Mouse (Mus musculus) spleen, adult 12 weeks (tissue): ENCODE data around the gene Nf2.

Source experiments
- DNase-seq: peaks from one replicate; pipeline ENCODE4 v3.0.0; 2022; ENCODE audit warnings: low spot score

Nf2 gene

DNA sequence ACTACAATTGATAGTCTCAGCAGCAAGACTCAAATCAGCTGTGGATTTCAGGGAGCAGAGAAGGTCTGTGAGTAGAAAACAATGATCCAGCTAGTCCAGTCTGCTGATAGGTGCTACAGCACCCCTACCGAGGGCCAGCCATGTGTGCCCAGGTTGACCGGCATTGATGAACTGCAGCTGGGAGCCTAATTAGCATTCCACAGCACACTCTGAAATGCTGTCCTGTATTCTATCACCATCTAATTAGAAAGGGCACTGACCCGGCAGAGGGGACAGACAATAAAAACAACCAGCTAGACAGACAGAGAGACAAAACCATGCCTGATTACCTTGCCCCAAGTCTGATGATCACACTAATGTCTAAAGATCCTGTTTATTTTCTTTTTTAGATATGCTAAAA, 56.3 kb downstream of the Nf2 start:
- no peak for DNase-seq

DNA sequence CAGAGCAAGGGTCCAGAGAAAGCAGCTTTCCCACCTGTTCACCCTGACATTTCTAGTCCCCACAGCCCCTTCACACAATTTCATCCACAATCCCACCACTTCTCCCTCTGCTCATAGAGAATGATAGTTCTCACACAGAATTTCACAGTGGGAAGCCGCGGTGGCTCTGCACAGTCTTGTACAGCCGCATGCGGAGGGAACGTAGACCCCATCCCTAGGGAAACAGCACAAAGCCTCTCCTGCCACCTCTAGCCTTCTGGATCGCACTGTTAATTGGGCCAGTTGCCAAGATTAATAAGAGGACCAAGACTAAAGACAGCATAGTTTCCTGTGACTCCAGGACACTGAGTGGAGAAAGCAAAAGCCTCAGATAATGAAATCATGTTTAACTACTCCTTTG, 57.8 kb downstream of the Nf2 start:
- DNase-seq, result no peak

DNA sequence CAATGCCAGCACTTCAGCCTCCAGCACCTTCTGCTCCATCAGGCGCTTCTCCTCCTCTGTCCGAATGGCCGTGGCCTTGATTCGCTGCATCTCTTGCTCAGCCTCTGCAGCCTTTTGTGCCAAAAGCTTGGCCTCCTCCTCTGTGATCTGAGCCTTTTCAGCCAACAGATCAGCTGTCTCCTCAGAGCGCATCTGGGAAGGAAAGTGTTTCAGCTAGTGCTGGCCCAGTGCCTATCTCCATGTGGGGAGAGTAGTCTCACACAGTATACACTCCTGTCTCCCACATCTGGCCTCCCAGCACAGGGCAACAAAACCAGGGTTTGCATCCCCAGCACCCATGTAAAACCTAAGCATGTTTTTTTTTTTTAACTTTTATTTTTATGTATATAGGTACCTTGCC, 59.6 kb downstream of the Nf2 start:
- no peak for DNase-seq

DNA sequence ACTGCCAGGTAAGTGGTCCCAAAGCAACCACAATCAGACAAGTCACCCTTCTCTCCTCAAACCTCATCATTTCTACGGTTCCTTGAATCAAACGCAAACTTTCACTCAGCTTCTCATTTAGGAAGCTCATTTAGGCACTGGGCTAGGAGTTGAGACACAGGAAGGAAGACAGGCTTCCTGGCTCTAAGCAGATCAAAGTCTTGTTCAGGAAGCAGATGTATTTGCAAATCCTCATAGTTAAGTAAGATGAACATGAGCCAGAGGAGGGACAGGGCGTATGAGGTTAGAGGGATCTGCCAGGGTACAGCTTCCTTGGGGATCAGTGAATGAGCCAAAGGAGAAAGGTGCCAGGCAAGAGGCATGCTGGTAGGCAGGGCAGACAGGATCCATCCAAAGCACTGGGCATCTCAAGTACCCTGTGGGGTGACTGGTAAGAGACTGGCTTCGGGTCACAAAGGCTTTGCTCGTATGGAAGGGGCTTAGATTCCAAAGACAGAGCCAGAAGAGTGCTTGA, 64.7 kb downstream of the Nf2 start:
- no peak for DNase-seq

DNA sequence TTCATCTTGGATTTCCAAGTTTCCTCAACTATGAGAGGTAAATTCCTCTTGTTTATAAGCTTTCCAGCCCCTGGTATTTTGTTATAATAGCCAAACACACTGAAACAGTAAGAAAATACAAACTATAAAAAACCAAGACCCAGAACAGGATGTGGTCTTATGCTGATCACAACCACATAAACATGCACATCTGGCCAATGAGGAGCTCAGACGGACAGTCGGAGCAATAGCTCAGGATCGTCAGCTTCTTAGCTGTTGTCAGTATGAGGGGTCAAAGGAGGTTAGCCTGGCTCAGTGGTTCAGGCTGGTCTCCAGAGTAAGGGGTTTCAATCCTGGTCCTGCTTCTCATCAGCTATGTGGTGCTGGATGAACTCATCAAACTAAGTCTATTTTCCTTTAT, 66.2 kb downstream of the Nf2 start:
- DNase-seq, result no peak

DNA sequence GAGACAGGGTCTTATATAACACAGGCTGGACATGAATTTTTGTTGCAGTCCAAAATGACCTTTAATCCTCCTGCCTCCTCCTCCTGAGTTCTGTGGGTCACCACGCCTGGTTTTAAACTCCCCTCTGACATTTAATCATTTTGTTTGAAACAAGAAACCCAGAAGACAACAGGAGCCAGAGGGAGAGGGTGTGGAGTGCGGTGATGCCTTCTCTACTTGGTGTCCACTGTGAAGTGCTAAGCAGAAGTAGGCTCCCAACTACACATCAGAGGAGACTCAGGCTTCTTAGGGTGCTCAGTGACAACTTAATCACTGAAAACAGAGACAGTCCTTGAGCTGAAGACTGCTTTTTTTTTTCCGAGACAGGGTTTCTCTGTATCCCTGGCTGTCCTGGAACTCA, 68.4 kb downstream of the Nf2 start:
- no peak for DNase-seq

DNA sequence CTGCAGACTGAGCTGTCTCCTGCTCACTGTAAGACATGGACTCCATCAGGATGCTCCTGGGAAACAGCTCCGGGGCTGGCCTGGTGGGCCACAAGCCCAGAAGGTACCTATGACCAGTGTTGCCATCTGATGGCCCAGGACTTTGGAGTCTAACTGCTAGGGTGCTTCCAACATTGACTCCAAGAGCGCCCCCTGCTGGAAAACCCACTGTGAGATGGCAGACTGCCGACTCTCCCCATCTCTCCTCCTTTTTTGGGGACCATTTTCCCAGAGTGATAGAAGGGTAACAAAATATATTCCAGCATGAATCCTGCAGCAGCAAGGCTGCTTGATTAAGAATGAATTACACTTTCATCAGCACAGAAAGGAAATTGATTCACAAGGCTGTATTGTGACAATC, 76.4 kb downstream of the Nf2 start:
- DNase-seq, result peak; percentile 52

DNA sequence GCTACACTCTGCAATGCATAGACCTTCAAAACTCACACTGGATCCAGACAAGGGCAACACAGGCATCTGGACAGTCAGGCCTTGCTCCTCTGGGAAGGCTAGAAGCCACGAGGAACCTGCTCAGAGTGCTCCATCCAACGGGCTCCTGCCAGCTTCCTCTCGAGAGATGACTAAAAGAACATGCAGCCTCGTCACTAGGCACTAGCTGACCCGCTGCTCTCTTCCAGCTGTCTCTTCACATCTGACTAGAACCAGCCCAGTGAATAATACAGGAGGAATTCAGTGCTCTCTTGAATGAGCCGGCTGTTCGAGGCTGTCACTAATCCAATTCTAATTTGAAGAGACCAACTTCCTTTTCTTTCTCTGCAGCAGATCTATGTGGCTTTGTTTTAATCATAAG, 77.6 kb downstream of the Nf2 start:
- DNase-seq, result no peak

DNA sequence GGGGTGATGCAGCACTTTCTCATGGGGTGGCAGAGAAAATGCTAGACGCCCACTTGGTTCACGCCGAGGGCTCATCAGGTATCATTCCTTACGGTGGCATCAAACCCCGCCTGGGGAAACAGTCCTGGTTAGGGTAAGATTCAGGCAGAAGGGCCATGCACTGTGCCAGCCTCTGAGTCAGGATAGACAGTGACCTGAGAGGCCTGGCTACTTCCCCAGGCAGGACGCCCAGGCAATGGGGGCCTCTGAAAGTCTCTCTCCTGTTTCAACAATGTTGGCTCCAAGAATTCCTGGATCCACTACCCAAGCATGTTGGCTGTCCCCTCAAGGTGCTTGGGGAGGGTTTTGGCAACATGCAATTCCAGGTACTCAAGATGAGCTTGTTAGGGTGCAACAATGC, 79.5 kb downstream of the Nf2 start:
- no peak for DNase-seq

DNA sequence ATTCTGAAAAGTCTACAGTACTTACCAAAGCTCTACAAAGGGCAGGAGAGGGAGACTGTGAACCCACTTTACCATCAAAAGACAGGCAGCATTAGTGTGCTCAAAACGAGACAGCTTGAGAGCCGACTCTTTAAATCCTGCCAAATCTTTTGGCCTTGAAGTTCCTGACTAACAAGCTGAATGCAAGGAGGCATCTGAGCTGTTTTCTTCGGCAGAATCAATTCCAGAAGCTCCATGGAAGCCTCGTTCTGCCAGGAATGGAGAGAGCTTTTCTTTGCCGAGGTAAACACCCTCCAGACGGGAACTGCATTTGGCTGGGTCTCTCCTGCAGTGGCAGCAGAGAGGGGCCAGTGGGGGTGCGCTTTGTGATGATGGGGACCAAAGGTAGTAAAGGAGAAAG, 80.0 kb downstream of the Nf2 start:
- no peak for DNase-seq

DNA sequence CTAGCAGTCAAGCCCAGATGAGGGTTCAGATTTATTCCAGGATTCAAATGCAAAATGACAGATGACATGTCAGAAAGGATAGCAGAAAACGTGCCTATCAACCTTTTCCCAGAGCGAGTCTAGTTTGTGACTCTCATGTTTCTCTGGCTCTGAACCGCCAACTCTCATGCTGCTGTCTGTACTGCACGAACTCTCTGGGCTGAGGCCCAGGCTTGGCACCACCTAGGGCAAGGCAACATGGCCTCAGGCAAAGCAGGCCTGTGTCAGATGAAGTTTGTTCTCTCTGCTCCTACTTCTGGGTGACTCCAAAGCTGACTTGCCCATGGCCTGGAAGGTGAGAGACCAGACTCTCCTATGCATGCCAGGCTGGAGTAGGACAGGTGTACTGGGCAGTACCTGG, 80.9 kb downstream of the Nf2 start:
- no peak for DNase-seq

DNA sequence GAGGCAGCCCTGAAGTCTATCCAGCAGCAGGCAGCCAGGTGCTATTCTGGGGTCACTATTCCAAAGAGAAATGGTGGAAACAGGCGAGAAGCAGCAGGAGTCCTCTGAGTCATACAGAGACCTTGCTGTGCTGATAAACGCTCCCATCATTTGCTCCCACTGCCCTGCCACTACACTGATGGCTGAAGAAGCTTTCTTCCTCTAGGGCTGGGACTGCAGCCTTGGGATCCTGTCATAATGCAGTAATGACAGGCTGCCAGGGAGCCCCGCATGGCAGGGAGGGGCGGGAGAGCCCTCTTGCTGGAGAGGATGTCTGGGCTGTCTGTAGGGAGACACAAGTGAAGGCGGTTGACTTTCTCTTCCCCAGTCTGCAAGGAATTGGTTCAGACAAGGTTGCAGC, 84.9 kb downstream of the Nf2 start:
- DNase-seq, result no peak

DNA sequence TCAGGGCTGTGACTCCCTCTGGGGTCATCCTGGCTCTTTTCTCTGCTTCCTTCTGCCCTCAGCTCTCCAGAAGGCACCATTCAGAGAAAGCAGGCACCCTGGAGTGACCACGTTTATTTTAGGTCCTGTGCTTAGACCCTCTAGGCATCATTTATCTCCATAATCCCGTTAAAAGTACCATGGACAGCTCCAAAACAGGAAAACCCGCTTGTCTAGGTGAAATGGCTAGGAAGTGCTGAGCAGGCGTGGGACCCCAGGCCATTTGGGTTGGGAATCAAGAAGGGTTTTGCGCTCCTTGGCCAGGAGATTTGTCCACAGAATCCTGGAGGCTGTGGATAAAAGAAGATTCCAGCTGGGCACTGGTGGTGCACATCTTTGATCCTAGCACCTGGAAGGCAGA, 85.7 kb downstream of the Nf2 start:
- no peak for DNase-seq

DNA sequence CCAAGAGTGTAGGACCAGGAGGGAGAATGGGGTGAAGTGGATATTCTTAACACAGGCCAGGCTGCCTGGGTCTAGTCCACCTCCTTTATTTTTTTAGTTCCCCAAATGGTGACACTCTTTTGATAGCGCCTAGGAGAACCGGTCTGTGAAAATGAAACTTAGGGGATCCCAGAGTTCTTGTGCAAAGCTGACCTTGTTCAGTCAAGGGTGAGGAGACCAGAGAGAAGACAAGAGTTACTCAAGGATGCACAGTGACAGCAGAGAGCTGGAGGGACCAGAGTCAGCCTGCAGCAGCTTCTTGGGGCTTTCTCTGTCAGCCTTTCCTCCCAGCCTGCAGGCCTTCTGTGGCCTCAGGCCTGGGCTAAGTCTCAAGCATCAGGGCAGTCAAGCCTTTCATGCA, 86.8 kb downstream of the Nf2 start:
- DNase-seq, result no peak

DNA sequence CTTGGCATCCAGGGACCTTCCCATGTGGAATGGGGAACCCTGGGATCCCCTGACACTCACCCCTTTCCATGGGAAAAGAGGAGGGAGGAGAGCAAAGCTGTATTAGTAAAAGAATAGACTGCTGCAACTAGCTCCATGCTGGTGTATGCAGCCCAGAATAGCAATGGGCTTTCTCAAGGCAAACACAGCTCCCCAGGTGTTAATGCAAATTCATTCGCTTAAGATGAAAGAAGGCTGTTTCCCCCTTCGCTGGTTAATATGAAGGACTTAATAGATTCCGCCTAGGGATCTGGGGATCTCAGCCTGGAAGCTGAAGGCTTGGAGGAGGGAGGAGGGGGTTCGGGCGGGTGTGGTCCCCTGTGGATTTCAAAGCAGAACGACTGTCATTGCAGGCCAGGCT, 87.3 kb downstream of the Nf2 start:
- DNase-seq, result no peak

DNA sequence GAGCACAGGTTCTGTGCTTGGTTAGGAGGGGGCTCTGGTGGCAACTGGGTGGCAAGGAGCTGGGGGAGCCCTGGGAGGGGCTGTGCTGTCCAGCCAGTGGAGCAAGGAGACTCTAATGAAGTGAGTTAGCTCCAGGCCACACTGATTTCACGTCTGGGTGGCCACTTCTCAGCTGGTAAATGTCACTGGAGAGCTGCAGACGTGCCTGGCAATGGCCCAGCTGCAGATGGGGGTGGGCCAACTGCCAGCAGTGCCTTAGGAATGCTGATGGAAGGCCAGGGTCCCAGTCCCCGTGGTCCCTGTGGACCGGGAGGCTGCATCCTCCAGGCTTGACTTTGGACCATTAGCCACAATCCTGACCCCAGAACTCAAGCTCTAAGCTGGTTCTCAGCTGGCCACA, 88.9 kb downstream of the Nf2 start:
- no peak for DNase-seq

DNA sequence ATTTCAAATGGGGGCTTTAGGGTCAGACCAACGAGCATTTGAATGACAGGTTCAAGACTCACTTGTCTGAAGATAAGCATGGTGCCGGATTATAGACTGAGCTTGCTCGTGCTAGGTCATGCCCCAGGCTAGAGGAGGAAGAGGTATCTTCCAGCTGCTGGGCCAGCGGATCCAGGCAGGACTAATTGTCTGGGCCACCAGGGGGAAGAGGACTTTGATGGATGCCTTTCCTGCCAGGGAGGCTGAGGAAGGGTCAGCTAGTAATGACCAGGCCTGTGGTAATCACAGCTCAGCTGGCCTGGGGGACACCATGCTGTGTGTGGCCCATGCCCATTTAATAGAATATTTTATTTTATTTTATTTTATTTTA, 91.6 kb downstream of the Nf2 start:
- DNase-seq, result no peak

DNA sequence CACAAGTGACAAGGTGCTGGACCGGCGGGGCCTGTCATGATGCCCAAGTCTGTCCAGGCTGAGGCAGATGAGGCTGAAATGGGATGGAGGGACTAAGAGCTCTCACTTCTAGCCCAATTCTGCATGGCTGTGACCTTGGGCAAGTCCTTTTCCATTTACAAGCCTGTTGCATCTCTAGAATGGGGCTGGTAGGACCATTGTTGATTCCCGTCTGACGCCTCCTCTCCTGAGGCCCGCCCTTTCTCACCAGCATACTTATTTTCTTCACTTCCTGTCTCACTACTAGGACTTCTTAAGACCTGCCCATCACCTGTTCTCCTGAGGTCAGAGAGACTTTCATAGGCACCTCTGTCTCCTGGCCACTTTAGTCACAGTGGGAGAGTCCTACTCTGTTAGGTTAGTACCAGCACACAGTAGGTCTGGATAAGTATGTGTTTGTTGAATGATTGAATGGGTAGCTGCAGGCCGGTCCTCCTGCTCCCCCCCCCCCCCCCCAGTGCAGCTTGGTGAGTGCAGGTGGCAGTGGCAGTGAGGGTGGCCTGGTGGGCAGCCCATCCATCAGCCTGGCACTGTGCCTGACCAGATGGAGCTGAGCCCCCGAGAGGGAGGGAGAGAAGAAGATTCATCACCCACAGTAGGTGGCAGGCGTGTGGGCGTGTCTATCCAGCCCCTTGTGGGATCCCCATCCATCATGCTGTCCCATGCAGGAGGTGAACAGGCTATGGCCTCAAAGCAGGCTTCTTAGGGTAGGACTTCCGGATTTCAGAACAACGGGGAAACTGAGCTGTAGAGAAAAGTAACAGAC, 92.2 kb downstream of the Nf2 start:
- DNase-seq, result no peak

DNA sequence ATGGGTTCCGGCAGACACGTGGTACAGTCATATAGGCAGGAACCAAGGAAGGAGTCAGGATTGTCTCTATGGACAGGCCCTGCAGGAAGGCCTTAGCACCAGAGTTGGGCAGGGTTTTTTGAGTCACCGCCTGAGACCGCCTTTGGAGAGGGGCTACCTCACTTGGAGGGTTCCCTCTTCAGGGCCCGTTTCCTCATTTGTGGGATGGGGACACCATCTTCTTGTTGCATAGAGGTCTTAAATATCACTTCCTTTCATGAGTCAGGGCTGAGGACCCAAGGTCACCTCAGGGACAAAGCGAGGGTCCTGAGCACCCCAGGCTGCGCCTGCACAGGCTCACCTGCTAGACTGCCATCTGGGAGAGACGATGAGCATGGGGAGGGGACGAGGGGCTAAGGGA, 92.9 kb downstream of the Nf2 start:
- DNase-seq, result no peak

DNA sequence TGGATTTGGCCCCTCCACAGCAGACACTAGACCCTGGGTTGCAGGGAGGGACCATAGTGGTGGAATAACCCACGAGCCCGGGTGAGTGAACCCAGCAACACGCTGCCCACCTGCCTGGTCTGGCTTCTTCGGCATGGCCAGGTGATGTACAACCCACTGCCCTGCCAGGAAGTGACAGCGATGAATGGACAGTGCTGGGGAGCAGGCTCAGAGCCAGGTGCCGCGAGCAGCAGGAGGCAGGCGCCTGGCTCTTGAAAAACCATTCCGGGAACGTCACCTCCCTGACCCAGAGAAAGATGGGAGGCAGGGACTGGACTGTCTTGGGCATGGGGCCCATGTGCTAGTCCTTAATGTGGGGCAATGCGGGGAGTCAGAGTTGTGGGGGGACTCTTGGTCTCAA, 94.5 kb downstream of the Nf2 start:
- DNase-seq, result no peak

DNA sequence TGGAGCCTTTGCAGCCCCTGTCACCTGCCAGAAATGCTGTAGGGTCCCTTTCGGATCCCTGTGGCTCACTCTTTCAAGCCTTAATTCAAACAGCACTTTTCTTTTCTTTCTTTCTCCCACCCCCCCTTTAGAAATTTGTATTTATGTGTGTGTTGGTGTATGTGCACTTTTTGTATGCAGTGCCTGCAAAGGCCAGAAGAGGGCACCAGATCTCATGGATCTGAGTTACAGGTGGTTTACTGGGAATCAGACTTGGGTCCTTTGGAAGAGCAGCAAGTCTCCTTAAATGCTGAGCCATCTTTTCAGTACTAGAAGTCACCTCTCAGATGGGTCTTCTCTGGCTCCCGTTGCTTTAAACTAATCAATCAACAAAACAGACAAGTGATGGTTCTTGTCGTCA, 95.3 kb downstream of the Nf2 start:
- DNase-seq, result no peak

DNA sequence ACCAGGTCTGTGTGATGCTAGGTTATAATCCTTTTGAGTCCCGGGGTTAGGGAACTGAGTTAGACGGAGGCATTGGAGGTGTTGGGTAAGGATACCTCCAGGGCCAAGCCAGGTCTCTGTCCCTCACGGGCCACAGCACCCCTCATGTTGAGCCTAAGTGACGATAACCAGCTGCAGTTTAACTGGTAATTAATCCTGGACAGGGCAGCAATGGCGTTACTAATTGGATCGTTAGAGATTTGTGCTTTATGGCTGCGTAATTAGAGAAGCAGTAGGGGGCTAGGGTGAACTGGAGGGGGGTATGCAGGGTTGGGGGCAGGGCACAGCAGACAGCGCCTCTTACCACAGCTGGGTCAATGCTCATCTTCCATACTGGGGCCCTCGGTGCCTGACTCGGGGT, 96.5 kb downstream of the Nf2 start:
- DNase-seq, result no peak

DNA sequence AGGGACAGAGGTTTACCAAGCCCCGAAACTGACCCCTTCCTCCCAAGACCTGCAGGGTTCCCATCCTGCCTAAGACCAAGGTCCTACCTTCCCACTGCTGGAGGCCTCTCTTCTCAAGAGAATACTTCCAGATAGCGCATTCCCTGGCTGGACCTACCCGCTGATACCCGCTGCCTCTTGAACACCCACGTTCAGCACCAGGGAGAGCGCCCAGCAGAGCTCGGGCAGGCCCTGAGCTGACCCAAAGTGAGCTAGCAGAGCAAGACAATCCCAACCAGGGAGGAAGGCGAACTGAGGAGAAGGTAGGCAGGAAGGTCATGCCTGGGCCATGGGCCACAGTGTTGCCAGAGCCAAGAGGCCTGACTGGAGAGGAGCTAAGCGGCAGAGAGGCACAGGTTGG, 99.1 kb downstream of the Nf2 start:
- no peak for DNase-seq

DNA sequence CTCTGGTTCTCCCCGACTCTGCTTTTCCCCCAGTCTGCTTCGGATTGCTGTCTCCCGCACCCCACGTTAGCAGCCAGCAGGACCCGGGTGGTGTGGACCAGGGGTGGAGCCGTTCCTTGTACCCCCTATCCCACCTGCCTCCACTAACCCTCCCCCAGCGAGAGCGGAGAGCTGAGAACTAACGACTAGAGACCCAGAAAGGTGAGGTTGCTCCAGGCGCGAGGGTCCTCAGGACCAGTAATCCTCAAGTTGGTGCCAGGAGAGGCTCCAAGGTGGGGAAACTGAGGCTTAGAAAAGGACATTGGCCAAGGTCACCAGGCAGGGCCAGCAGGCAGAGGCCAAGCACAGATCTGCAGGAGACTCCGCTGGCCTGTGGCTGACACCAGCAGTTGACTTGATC, 102.1 kb downstream of the Nf2 start:
- no peak for DNase-seq

DNA sequence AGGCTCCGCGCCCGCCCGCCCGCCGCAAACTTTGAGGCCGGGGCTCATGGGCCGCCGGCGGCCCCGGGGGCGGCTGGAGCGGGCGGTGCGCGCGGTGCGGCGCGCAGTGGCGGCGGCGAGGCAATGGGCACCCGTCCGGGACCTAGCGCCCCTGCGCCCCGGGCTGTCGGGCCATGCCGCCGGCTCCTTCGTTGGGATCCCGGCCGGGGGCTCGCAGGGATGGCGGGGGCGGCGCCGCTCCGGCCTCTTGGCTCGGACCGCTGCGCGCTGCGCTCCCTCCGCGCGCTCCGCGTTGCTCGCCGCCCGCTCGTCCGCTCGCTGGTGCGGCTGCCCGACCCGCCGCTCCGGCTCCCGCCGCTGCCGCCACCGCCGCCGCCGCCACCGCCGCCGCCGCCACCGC, 102.6 kb downstream of the Nf2 start, which contains the start of gene Cabp7:
Gene Cabp7, minus strand, starts transcription at position 46 of the 400 bp plus-strand sequence.
- no peak for DNase-seq
